Mouse (Mus musculus) midbrain, embryonic 12.5 days (tissue): ENCODE results near the gene Itpkc. TPM values are rescaled to one million over a fixed set of nuclear protein-coding genes. Genes with fewer than 3 reads are reported as not detected.

ENCODE experiments used
- ATAC-seq: fragments of 200-750 bp; cut with Nextera tagmentation; 2 replicates; pipeline ENCODE4 v1.8.0; 2017; ENCODE audit warnings: low read depth, moderate TSS enrichment, moderate library complexity; ENCODE audit not compliant: low FRiP score
- H3K27ac ChIP-seq: fragments of 300-500 bp; sonication (generic); replicated peaks from 2 replicates; pipeline ENCODE4 v1.5.1; 2016; ENCODE audit warnings: mild to moderate bottlenecking
- H3K27me3 ChIP-seq: fragments of 300-500 bp; sonication (generic); 2 replicates; pipeline ENCODE4 v1.6.1; 2016; ENCODE audit warnings: mild to moderate bottlenecking
- H3K36me3 ChIP-seq: fragments of 300-500 bp; sonication (generic); 2 replicates; pipeline ENCODE4 v1.6.1; 2016
- H3K4me1 ChIP-seq: fragments of 300-500 bp; sonication (generic); 2 replicates; pipeline ENCODE4 v1.6.1; 2016
- H3K4me2 ChIP-seq: fragments of 300-500 bp; sonication (generic); replicated peaks from 2 replicates; pipeline ENCODE4 v1.6.1; 2016; ENCODE audit warnings: mild to moderate bottlenecking, moderate library complexity
- H3K4me3 ChIP-seq: fragments of 300-500 bp; sonication (generic); 2 replicates; pipeline ENCODE4 v1.5.1; 2016; ENCODE audit warnings: mild to moderate bottlenecking
- H3K9ac ChIP-seq: fragments of 300-500 bp; sonication (generic); replicated peaks from 2 replicates; pipeline ENCODE4 v1.6.1; 2016; ENCODE audit warnings: mild to moderate bottlenecking, moderate library complexity
- H3K9me3 ChIP-seq: fragments of 300-500 bp; sonication (generic); 2 replicates; pipeline ENCODE4 v1.6.1; 2016; ENCODE audit warnings: mild to moderate bottlenecking
- WGBS: fragments of 180-500 bp; shearing (Covaris S2); methylation state at CpG from one replicate; pipeline ENCODE4 v1.1.7; 2016; 5-methylcytosine and 5-hydroxymethylcytosine counted together
- microRNA counts: library from miRNA; unstranded; fragments of <30 nt; microRNA quantifications from one replicate; lab custom pipeline; 2017
- microRNA-seq: library from miRNA; unstranded; fragments of <30 nt; microRNA quantifications from one replicate; pipeline ENCODE4, GENCODE M21; 2017
- polyA plus RNA-seq: library from polyadenylated mRNA; unstranded; fragments of >200 nt; fragmentation: Nextera tagmentation; extraction: Ambion mirVana; gene quantifications from 2 replicates; pipeline ENCODE4 v1.2.1, GENCODE M21; 2016

Gene Itpkc
- polyA plus RNA-seq, 1 experiment from 2014 or later: 8.7 TPM

DNA sequence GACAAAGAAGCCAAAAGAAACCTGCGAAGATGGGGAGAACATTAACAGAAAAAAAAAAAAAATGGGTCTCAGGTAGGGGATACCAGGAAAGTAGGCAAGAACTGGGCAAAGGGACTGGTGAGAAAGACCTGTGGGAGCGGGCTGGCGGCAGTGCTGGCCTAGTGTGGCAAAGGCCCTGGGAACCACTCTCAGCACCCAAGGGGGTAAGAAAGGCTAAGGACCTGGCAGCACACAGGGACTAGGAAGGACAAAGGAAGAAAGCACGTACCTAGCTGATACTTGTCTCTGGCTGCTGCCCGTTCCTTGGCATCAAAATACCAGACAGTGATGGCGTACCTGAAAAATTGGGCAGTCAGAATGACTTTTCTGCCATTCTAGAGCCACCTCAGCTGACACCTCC, 69.2 kb downstream of the Itpkc start:
- Histone ChIP-seq H3K36me3 (peaks cover 57% of the 10 kb centered on the region), H3K4me1 (peaks cover 44% of the 10 kb centered on the region), H3K9me3 (no peaks in the 10 kb centered on the region), H3K27me3 (no peaks in the 10 kb centered on the region), H3K9ac (no peak overlapping the region), H3K4me2 (no peak overlapping the region), H3K4me3 (no peak overlapping the region), H3K27ac (no peak overlapping the region)
- over 99% methylated on average over 6 of the region's 6 CpGs for WGBS
- no peak for ATAC-seq

DNA sequence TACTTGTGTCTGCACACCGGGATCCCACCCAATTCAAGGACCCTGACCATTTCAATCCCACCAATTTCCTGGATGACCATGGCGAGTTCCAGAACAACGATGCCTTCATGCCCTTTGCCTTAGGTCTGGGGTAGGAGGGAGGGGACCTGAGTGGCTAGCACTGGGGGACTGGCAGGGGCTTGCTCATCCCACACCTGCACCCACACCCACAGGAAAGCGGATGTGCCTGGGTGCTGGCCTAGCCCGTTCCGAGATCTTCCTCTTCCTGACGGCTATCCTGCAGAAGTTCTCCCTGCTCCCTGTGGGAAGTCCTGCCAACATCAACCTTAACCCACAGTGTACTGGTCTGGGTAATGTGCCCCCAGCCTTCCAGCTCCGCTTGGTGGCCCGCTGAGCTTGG, 70.3 kb downstream of the Itpkc start:
- Histone ChIP-seq H3K4me3 (no peak overlapping the region), H3K36me3 (peaks cover 47% of the 10 kb centered on the region), H3K27ac (no peak overlapping the region), H3K9ac (no peak overlapping the region), H3K27me3 (no peaks in the 10 kb centered on the region), H3K4me2 (no peak overlapping the region), H3K4me1 (peaks cover 33% of the 10 kb centered on the region), H3K9me3 (no peaks in the 10 kb centered on the region)
- WGBS: 95% methylated on average over 9 of the region's 9 CpGs
- ATAC-seq: no peak

MicroRNAs within 50 kb of the gene (microRNA counts, 519-probe panel; counts per million panel counts)
- microRNA mmu-miR-1191 (lab: Ali Mortazavi, UCI): not detected

Small RNAs within 50 kb of the gene (microRNA-seq; reads per million reads assigned to microRNA genes)
- 11.4 reads per million, percentile 28 among the genes with 10 or more reads in this experiment for gene Mir1191
- 0.93 reads per million for gene Mir3101

Other genes starting within 250 kb of the Itpkc start
- not detected in 2 replicates for gene Cyp2a12, start 199.6 kb downstream of the Itpkc start, polyA plus RNA-seq
- gene Cyp2f2, start 108.8 kb downstream of the Itpkc start, polyA plus RNA-seq: not detected in 2 replicates
- 0.18 and 0.27 TPM in 2 replicates for gene Cyp2t4, start 74.9 kb downstream of the Itpkc start, polyA plus RNA-seq
- 94.2 and 100 TPM in 2 replicates for gene Egln2, start 61.9 kb downstream of the Itpkc start, polyA plus RNA-seq
- 82.9 and 83.0 TPM in 2 replicates for gene Rab4b, start 49.8 kb downstream of the Itpkc start, polyA plus RNA-seq
- gene Gm21983, start 47.6 kb downstream of the Itpkc start, polyA plus RNA-seq: 0.59 TPM in 1 of 2 replicates, not detected in the other
- 5.1 and 11.1 TPM in 2 replicates for gene Mia, start 47.5 kb downstream of the Itpkc start, polyA plus RNA-seq
- 3.9 and 4.5 TPM in 2 replicates for gene BC024978, start 32.9 kb downstream of the Itpkc start, polyA plus RNA-seq
- 277 and 286 TPM in 2 replicates for gene Snrpa, start 32.4 kb downstream of the Itpkc start, polyA plus RNA-seq
- gene Coq8b, start 4.4 kb upstream of the Itpkc start, polyA plus RNA-seq: 22.1 and 22.9 TPM in 2 replicates
- gene Numbl, start 29.8 kb upstream of the Itpkc start, polyA plus RNA-seq: 59.8 and 61.2 TPM in 2 replicates
- gene Ltbp4, start 109.0 kb upstream of the Itpkc start, polyA plus RNA-seq: 10.1 and 10.2 TPM in 2 replicates
- gene Shkbp1, start 127.4 kb upstream of the Itpkc start, polyA plus RNA-seq: 77.3 and 78.1 TPM in 2 replicates
- gene Gm20479, start 128.8 kb upstream of the Itpkc start, polyA plus RNA-seq: 0.87 TPM in 1 of 2 replicates, not detected in the other
- 0.67 and 0.78 TPM in 2 replicates for gene Sptbn4, start 219.0 kb upstream of the Itpkc start, polyA plus RNA-seq
- gene Blvrb, start 219.3 kb upstream of the Itpkc start, polyA plus RNA-seq: 23.1 and 31.0 TPM in 2 replicates
- 16.5 and 18.7 TPM in 2 replicates for gene Sertad3, start 245.1 kb upstream of the Itpkc start, polyA plus RNA-seq